Mouse (Mus musculus) effector memory CD4-positive, alpha-beta T cell, adult 7 months (primary cell): Measurements from ENCODE around the gene Atp13a4. TPM values are rescaled to one million over a fixed set of nuclear protein-coding genes. Genes with fewer than 3 reads are reported as not detected.

Experiments used
- polyA plus RNA-seq: library from polyadenylated mRNA; unstranded; fragments of 100-300 nt; shearing (Covaris generic); gene quantifications from one replicate; pipeline ENCODE4 v1.2.1, GENCODE M21; 2017

Atp13a4 gene
- polyA plus RNA-seq, result not detected

GRCm38 (mm10) chr16:29544829-29545228 is at the start of gene Atp13a4:
Gene Atp13a4, minus strand, starts transcription at chr16:29544864.

GRCm38 (mm10) chr16:29579167-29579786 is 34.6 kb upstream of the Atp13a4 start, which contains the start of gene Opa1:
Gene Opa1, plus strand, starts transcription at chr16:29579334.

GRCm38 (mm10) chr16:29378458-29378857 is 166.2 kb downstream of the Atp13a4 start, which contains the start of gene Atp13a5:
Gene Atp13a5, minus strand, starts transcription at chr16:29378732.

Other genes starting within 250 kb of the Atp13a4 start
- not detected for gene Atp13a5, start 166.1 kb downstream of the Atp13a4 start, polyA plus RNA-seq
- 31.6 TPM for gene Opa1, start 34.5 kb upstream of the Atp13a4 start, polyA plus RNA-seq